Comparison of ENCODE assay signal across 15 mouse cellular contexts in genomic region chr6:10456044-10456443, GRCm38 (mm10).
"Had no signal": no experiment of that assay in that cellular context is flagged by ENCODE, and none has a peak within 500 bp of the region (broad histone marks: within the 10 kb centered on the region; RNA-seq: fewer than 3 reads in every experiment).

No protein-coding gene starts in this region.

- H3K4me1 ChIP-seq: neural tube, embryonic 12.5 days; stomach, embryonic 15.5 days had no signal

- H3K4me2 ChIP-seq: neural tube, embryonic 12.5 days; stomach, embryonic 15.5 days had no signal

- H3K9me3 ChIP-seq: neural tube, embryonic 12.5 days; stomach, embryonic 15.5 days had no signal

- H3K9ac ChIP-seq: neural tube, embryonic 12.5 days; stomach, embryonic 15.5 days had no signal

- H3K27ac ChIP-seq: neural tube, embryonic 12.5 days; stomach, embryonic 15.5 days; stomach, postnatal 0 days had no signal

- H3K27me3 ChIP-seq: neural tube, embryonic 12.5 days; stomach, embryonic 15.5 days had no signal

- DNase-seq: retina, postnatal 1 day; right cerebral cortex, adult 18-20 months; right cerebral cortex, postnatal 14 days; right cerebral cortex, postnatal 25 days; right cerebral cortex, postnatal 4 days; spleen, adult 18-20 months; thymus, adult 18-20 months; thymus, adult 2 months; thymus, postnatal 14 days; thymus, postnatal 25 days; thymus, postnatal 36 days; thymus, postnatal 4 days had no signal

- H3K36me3 ChIP-seq: neural tube, embryonic 12.5 days; stomach, embryonic 15.5 days had no signal

- H3K4me3 ChIP-seq: neural tube, embryonic 12.5 days; stomach, embryonic 15.5 days had no signal
